Mouse (Mus musculus) liver, embryonic 14.5 days (tissue): Measurements from ENCODE around the gene Dlx6. TPM values are rescaled to one million over a fixed set of nuclear protein-coding genes. Genes with fewer than 3 reads are reported as not detected.

Experiments
- ATAC-seq: fragments of 200-750 bp; cut with Nextera tagmentation; 2 replicates; pipeline ENCODE4 v1.8.0; 2017; ENCODE audit warnings: moderate number of reproducible peaks, mild to moderate bottlenecking, moderate library complexity; ENCODE audit not compliant: insufficient read depth
- DNase-seq, 3 experiments: peaks; one replicate each; pipeline ENCODE4 v3.0.0-alpha.2; 2012 to 2013; ENCODE audit warnings: low read depth in 3 of 3, low spot score in 3 of 3
- H3K27ac ChIP-seq: fragments of 300-500 bp; sonication (generic); 2 replicates; pipeline ENCODE4 v1.5.1; 2014; ENCODE audit warnings: moderate library complexity, mild to moderate bottlenecking, control low read depth, inconsistent platforms
- H3K27me3 ChIP-seq: fragments of 300-500 bp; sonication (generic); 2 replicates; pipeline ENCODE4 v1.6.1; 2014; ENCODE audit warnings: mild to moderate bottlenecking, low read length, moderate library complexity; ENCODE audit not compliant: control insufficient read depth, insufficient read depth
- H3K36me3 ChIP-seq: fragments of 300-500 bp; sonication (generic); replicated peaks from 2 replicates; pipeline ENCODE4 v1.6.1; 2014; ENCODE audit warnings: low read depth; ENCODE audit not compliant: control insufficient read depth, insufficient read depth
- H3K4me1 ChIP-seq, 2 experiments: fragments of 200-500 bp in 1 of 2; fragments of 300-500 bp in 1 of 2; sonication (generic) in 1 of 2; replicated peaks; 2 replicates each; pipeline ENCODE4 v1.6.1; 2012 to 2014; ENCODE audit warnings: antibody characterized with exemption in 1 of 2, inconsistent platforms in 1 of 2, low read length in 1 of 2; ENCODE audit not compliant: control insufficient read depth in 2 of 2, insufficient read depth in 2 of 2
- H3K4me2 ChIP-seq: fragments of 300-500 bp; sonication (generic); 2 replicates; pipeline ENCODE4 v1.6.1; 2014; ENCODE audit warnings: low read depth, mild to moderate bottlenecking, control low read depth, moderate library complexity
- H3K4me3 ChIP-seq, 2 experiments: fragments of 200-500 bp in 1 of 2; fragments of 300-500 bp in 1 of 2; sonication (generic) in 1 of 2; 2 replicates each; pipeline ENCODE4 v1.5.1; 2012 to 2014; ENCODE audit warnings: low read depth in 2 of 2, low read length in 2 of 2, mild to moderate bottlenecking in 2 of 2, control low read depth in 1 of 2, inconsistent platforms in 1 of 2, moderate library complexity in 1 of 2; ENCODE audit not compliant: insufficient read depth in 1 of 2
- H3K9ac ChIP-seq: fragments of 300-500 bp; sonication (generic); replicated peaks from 2 replicates; pipeline ENCODE4 v1.6.1; 2014; ENCODE audit warnings: mild to moderate bottlenecking, control low read depth, moderate library complexity
- H3K9me3 ChIP-seq: fragments of 300-500 bp; sonication (generic); 2 replicates; pipeline ENCODE4 v1.6.1; 2016; ENCODE audit warnings: low read length, mixed read lengths; ENCODE audit not compliant: control insufficient read depth
- CTCF ChIP-seq: IDR thresholded peaks from 2 replicates; pipeline ENCODE4 v1.5.1; 2016; ENCODE audit warnings: antibody characterized with exemption, low read depth, control low read depth
- EP300 ChIP-seq: IDR thresholded peaks from 2 replicates; pipeline ENCODE4 v1.6.1; 2016; ENCODE audit warnings: antibody characterized with exemption, low read depth
- WGBS: fragments of 180-500 bp; shearing (Covaris S2); extraction: QIAGEN DNeasy Blood & Tissue Kit; methylation state at CpG from one replicate; pipeline ENCODE4 v1.1.7; 2014; ENCODE audit not compliant: insufficient replicate concordance; 5-methylcytosine and 5-hydroxymethylcytosine counted together
- polyA plus RNA-seq, 2 experiments: library from polyadenylated mRNA; depleted of rRNA in 1 of 2; stranded (reverse) in 1 of 2; unstranded in 1 of 2; fragments of >200 nt; fragmentation: Nextera tagmentation in 1 of 2; extraction: Ambion mirVana in 1 of 2; gene quantifications; 2 replicates each; pipeline versions ENCODE4 v1.2.1 to v1.2.3; 2012 to 2014

The Dlx6 gene
- polyA plus RNA-seq, 2 experiments, result not detected

DNA sequence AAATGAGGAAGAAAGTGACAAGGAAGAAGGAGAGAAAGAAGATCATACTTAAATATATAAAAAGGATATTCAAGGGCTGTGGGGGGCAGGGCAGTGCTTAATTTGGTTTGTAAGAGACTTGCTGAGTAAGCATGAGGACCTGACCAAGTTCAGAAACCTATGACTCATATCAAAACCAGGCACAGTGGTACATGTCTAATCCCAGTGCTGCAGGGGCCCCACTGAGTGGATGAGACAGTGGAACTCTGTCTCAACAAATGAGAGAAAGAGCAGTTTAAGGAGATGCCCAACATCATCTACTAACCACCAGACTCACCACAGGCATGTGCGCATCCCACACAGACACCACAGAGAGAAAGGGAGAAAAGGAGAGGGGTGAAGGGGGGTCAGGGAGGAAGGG lies 36.3 kb upstream of the Dlx6 start:
- WGBS, result 83% methylated on average over 1 of the region's 1 CpGs
- ATAC-seq, result no peak
- H3K4me3 ChIP-seq, result no peak overlapping the region
- H3K27me3 ChIP-seq, result no peaks in the 10 kb centered on the region
- no peaks in the 10 kb centered on the region for H3K4me1 ChIP-seq
- no peaks in the 10 kb centered on the region for H3K9me3 ChIP-seq
- no peak for DNase-seq
- H3K9ac ChIP-seq, result no peak overlapping the region
- no peaks in the 10 kb centered on the region for H3K36me3 ChIP-seq
- no peak overlapping the region for H3K27ac ChIP-seq
- TF ChIP-seq EP300 (no peak), CTCF (no peak)
- no peak overlapping the region for H3K4me2 ChIP-seq

DNA sequence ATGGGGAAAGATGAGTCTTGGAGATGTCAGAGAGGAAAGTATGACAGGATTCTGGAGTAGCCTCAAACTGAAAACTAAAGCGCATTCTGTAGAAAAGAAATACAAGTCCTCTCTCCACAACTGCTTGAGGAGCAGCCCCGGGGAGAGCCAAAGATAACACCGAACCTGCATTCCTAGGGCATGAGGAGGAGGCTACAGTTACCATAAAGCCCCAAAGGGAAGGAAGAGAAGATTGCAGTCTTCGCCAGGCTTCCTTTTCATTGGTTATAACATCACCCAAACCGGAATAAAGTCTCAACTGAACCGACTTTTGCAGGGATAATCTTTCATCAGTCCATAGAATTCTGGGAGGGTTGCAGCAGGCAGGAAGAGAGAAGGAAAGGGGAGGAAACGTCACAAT lies 32.7 kb upstream of the Dlx6 start:
- 32% methylated on average over 7 of the region's 7 CpGs for WGBS
- no peak for ATAC-seq
- Histone ChIP-seq H3K4me1 (no peaks in the 10 kb centered on the region), H3K9ac (no peak overlapping the region), H3K27me3 (no peaks in the 10 kb centered on the region), H3K36me3 (no peaks in the 10 kb centered on the region), H3K9me3 (no peaks in the 10 kb centered on the region), H3K27ac (no peak overlapping the region), H3K4me3 (no peak overlapping the region), H3K4me2 (no peak overlapping the region)
- no peak for DNase-seq
- TF ChIP-seq EP300 (no peak), CTCF (no peak)

DNA sequence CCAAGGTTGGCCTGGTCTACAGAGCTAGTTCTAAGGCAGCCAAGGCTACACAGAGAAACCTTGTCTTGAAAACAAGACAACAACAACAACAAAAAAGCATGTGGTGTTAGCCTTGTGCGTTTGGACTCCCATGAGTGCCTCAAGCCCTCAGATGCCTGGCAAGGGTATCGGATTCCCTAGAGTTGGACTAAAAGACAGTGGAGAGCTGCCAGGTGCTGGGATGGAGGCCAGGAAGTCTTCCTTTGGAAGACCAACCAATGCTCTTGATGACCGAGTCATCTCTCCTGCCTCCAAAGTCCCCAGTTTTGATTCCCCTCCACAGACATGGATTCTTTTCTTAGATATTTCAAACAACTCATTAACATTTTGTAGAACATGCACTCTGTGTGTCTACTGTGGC lies 29.8 kb upstream of the Dlx6 start:
- Histone ChIP-seq H3K4me1 (no peaks in the 10 kb centered on the region), H3K4me3 (no peak overlapping the region), H3K4me2 (no peak overlapping the region), H3K9me3 (no peaks in the 10 kb centered on the region), H3K36me3 (no peaks in the 10 kb centered on the region), H3K27me3 (no peaks in the 10 kb centered on the region), H3K27ac (no peak overlapping the region), H3K9ac (no peak overlapping the region)
- no peak for DNase-seq
- no peak for ATAC-seq
- TF ChIP-seq CTCF, result no peak
- TF ChIP-seq EP300, result no peak
- 66% methylated on average over 3 of the region's 3 CpGs for WGBS

DNA sequence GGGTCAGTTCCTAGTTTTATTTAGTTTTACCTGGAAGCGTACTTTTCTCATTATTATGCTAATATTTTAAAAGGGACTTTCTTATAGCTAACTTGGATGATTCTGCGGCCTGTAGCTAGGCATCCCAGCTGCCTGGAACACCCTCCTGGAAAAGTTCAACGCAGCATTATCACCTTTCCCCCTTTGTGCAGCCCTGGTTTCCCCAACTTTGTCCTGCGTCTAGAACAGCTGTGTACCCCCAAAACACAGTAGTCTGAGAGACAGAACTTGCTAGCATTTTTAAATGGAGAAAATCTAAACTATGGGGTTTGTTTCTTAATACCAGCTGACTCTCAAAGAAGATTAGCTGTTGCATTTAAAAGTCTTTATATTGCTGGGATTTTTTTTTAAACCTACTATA lies 14.6 kb upstream of the Dlx6 start:
- TF ChIP-seq CTCF (no peak), EP300 (no peak)
- H3K27ac ChIP-seq, result no peak overlapping the region
- H3K4me2 ChIP-seq, result no peak overlapping the region
- H3K9me3 ChIP-seq, result no peaks in the 10 kb centered on the region
- peaks cover 54% of the 10 kb centered on the region for H3K27me3 ChIP-seq
- ATAC-seq (no peak), DNase-seq (no peak)
- no peak overlapping the region for H3K4me3 ChIP-seq
- H3K9ac ChIP-seq, result no peak overlapping the region
- H3K4me1 ChIP-seq, result no peaks in the 10 kb centered on the region
- no peaks in the 10 kb centered on the region for H3K36me3 ChIP-seq
- 12% methylated on average over 4 of the region's 4 CpGs for WGBS

DNA sequence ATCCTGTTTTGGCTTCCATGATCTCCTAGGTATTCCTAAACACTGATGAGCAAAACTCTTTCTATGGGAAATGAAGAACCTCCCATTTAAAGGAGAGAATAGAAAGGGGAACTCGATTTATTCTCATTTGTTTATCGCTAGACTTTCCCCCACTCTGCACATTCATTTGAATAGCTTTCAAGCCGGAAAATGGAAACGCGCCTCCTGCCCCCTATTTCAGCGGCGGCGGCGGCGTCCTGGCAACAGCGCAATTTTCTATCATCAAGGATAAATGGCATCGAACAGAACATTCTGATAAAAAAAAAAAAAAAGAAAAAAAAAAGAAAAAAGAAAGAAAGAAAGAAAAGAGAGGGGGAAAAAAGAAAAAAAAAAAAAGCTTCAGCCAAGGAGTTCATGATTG lies 13.4 kb upstream of the Dlx6 start:
- H3K27me3 ChIP-seq, result peaks cover 64% of the 10 kb centered on the region
- no peaks in the 10 kb centered on the region for H3K9me3 ChIP-seq
- TF ChIP-seq EP300 (no peak), CTCF (no peak)
- H3K4me3 ChIP-seq, result no peak overlapping the region
- no peak overlapping the region for H3K4me2 ChIP-seq
- DNase-seq (no peak), ATAC-seq (no peak)
- WGBS, result 2% methylated on average over 12 of the region's 12 CpGs
- H3K4me1 ChIP-seq, result no peaks in the 10 kb centered on the region
- H3K27ac ChIP-seq, result no peak overlapping the region
- H3K9ac ChIP-seq, result no peak overlapping the region
- H3K36me3 ChIP-seq, result no peaks in the 10 kb centered on the region
